Mouse (Mus musculus): Measurements from ENCODE around the gene Nufip1.

Nufip1 gene

DNA sequence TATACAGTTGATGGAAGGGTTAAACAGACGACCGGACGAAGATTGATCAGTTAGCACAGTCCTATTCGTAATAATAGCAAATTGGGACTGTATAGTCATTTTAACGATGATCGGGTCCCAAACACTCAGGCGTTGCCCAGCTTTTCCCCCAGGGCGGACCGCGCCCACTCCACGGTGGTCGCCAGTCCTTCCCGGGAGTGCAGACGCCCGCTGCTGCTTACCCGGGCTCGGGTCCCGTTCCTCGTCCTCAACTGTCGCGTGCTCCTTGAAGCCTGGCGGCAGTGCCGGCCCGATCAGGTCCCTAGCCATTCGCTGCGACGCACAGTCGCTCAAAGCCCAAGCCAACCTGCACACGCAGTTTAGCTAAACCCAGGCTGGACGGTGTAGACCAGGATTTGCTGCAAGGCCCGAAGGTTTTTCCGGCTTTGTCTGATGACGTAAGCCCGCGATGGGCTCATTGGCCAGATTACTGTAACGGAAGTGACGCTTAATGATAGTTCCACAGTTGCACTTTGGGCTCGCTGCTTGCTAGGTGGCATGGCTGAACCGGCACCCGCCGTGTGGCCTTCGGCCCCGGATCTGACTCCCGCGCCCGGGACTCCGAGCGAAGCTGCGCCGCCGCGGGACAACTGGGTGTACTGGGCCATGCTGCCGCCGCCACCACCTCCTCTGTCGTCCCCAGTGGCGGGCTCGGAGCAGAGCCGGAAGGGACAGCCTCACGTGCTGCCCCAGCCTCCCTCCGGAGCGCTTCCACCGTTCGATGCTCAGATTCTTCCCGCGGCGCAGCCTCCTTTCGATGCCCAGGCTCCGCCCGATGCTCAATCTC lies at the start of gene Nufip1, which contains the start of gene Gpalpp1:
Nufip1 (plus strand) TSS at position 496 of the 826 bp plus-strand sequence.
Gpalpp1 (minus strand) TSS at position 365 of the 826 bp plus-strand sequence.
- peak; percentile 92 for DNase-seq (ENCODE audit: low read depth)

DNA sequence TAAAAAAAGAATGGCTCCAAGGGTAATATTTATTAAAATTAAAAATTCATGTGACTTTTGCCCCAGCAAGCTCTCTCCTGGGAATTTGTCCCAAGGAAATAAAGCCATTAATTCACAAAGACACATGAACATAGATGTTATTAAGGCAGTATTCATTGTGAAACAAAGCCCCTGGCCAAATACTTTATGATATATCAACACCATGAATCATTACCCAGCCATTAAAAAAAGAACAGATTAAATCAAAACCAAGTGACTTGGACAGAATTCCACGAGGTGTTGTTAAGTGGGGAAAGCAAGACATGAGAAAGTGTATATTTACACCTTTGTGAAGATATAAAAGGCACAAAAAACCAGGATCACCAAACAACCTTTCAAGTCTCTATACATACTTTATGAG lies 43.5 kb upstream of the Nufip1 start:
- no peak for DNase-seq (ENCODE audit: low read depth)

DNA sequence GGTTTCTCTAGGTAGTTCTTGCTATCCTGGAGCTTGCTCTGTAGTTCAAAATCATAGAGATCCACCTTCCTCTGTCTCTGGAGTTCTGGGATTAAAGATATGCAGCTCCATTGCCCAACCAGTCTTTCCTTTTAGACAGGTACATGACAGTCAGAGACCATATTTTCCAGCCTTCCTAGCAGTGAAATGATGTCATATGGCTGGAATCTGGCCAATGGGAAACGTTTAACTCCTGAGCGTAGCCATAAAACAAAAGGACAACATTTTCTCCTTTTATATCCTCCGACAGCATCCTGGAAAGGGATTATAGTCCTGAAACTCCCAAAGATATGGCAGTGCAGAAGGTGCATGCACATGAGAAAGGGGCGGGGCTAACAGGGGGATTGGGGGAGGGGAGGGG lies 42.4 kb upstream of the Nufip1 start:
- no peak for DNase-seq (ENCODE audit: low read depth)

- DNase-seq (ENCODE audit: low read depth): no peak
Measured at GRCm38 (mm10) chr14:76069296-76069695, 41.4 kb upstream of the Nufip1 start.

DNA sequence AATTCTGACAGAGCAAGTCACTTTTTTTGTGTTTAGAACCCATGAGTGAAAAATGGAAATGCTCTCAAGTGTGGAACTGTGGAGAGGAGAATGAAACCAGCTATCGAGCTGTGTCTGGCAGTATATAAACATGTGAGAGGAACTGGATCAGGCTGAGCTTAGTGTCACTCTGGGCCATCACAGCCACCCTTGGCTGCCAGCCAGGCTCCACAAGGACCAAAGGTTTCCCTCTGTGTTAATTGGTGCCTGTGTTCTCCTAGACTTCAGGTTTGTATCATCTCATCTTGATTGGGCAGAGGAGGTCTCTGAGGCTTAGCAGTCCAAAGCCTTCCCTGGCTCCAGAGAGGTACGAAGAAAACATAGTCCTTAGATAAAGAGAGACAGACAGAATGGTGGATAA lies 38.1 kb upstream of the Nufip1 start:
- no peak for DNase-seq (ENCODE audit: low read depth)

DNA sequence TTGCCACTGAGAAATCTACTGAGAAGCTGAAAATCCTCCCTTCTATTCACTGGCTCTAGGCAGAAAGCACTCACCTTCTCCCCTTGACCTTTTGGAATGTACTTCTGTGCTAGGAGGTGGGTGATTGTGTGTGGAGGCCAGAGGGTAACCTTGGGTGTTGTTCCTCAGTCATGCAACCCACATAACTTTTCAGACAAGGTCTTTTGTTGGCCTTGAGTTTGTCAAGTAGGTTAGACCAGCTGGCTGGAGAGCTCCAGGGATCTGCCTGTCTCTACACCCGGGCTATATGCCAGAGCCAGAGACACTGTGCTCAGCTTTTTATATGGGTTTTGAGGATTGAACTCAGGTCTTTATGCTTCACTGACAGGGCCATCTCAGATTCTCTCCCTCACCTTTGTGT lies 36.5 kb upstream of the Nufip1 start:
- no peak for DNase-seq (ENCODE audit: low read depth)

GRCm38 (mm10) chr14:76075721-76076120 lies 35.0 kb upstream of the Nufip1 start:
- DNase-seq (ENCODE audit: low read depth): no peak

- no peak for DNase-seq (ENCODE audit: low read depth)
Measured at GRCm38 (mm10) chr14:76076602-76077001, 34.1 kb upstream of the Nufip1 start.

DNA sequence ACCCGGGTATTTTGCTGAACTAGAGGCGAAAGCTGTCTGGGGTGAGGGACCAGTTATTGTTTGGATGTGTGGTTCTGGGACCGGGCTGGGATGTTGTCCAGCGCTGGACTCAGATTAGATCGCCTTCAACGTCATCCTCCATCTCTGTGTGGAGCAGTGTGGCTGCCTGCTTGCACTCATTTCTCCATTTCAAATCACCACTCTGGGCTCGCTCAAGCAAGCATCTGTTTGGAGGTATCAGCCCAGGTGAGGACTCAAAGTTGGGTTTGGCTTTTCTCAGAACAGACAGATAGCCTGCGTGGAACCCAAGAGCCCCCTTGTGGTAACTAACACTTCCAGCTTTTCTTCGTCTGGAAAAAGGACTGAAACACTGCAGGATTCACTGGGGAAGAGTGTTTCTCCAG lies 33.6 kb upstream of the Nufip1 start:
- DNase-seq (ENCODE audit: low read depth): no peak

GRCm38 (mm10) chr14:76081451-76081850 lies 29.2 kb upstream of the Nufip1 start:
- DNase-seq (ENCODE audit: low read depth): no peak

DNA sequence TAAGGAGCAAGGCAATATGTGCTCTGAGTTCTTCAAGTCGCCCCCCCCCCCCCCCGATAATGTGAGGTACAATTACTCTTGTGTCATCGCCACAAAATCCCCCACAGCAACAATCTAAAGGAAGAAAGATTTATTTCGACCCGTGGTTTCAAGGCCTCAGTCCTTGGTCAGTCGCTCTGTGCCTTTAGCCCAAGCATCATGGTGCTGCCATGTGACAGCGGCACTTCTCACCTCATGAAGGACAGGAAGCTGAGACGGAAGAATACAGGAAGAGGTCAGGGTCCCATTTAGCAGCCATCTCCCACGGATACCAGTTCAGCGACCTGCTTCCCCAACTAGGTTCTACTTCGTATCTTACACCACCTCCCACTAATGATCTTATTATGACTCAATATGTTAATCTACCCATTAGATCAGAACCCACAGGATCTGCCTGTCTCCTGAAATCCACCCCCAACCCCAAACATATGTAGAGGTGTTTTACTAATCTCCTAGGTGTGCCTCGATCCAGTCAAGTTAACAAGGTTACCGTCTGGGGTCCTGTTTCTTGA lies 28.5 kb upstream of the Nufip1 start:
- no peak for DNase-seq (ENCODE audit: low read depth)

DNA sequence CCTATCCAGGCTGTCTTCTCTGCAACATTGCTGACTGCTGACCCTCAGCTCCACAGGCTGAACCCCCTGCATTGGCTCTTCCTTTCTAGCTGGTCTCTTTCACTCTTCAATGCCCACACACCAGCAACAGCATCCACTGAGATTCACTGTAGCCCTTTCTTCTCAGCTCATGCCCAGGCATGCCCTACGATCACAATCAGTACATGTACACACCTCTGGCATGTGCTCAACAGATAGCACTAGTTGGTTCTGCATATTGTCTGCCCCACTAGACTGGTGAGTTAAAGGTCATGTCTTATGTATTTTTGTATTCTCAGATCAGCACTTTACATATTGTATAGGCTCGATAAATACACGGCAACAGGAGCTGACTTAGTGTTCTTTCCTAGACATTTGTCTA lies 26.5 kb upstream of the Nufip1 start:
- DNase-seq (ENCODE audit: low read depth): no peak

DNA sequence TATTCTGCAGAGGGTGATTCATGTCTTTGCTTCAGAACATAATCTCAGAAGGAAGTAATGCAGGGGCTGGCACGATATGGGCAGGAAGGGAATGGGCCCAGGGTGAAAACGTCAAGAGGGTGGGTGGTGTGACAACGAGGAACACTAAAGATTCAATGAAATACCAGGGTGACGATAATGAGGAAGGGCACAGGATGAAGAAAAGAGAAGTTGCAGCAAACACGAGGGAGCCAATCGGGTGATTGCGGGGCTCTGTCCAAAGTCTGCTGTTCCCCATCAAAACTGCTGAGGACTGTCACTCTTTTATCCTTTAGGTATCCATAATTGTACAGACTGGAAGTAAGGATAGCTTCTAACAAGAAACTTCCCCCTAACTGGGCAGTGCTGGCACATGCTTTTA lies 13.4 kb upstream of the Nufip1 start:
- DNase-seq (ENCODE audit: low read depth): no peak

GRCm38 (mm10) chr14:76097815-76098214 lies 12.9 kb upstream of the Nufip1 start:
- no peak for DNase-seq (ENCODE audit: low read depth)

- DNase-seq (ENCODE audit: low read depth): no peak
Measured at GRCm38 (mm10) chr14:76099543-76099942, 11.1 kb upstream of the Nufip1 start.

- no peak for DNase-seq (ENCODE audit: low read depth)
Measured at GRCm38 (mm10) chr14:76115744-76116143, 5.1 kb downstream of the Nufip1 start.

GRCm38 (mm10) chr14:76118963-76119362 lies 8.3 kb downstream of the Nufip1 start:
- peak; percentile 13 for DNase-seq (ENCODE audit: low read depth)

- no peak for DNase-seq (ENCODE audit: low read depth)
Measured at GRCm38 (mm10) chr14:76120472-76120871, 9.8 kb downstream of the Nufip1 start.

GRCm38 (mm10) chr14:76121901-76122662 lies 11.4 kb downstream of the Nufip1 start:
- DNase-seq (ENCODE audit: low read depth): peak; percentile 29

DNA sequence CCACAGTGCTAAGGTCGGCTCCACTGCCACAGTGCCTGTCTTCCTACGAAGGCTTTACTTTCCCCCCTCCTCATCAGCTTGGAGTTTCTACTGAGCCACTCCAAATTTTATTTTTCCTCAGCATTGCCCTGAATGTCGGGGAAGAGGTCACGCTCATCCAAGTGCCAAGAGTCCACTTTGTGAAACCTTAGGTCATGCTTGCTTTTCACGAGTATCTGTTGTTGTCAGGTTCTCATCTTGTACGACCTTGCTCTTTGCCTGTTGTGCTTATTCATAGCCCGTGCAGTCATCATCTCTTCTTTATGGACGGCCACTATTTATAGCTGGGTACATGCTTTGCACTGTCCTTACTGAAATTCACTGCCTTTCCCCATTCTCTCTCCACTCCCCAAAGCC lies 12.0 kb downstream of the Nufip1 start:
- DNase-seq (ENCODE audit: low read depth): no peak

GRCm38 (mm10) chr14:76127311-76127710 lies 16.6 kb downstream of the Nufip1 start:
- no peak for DNase-seq (ENCODE audit: low read depth)

DNA sequence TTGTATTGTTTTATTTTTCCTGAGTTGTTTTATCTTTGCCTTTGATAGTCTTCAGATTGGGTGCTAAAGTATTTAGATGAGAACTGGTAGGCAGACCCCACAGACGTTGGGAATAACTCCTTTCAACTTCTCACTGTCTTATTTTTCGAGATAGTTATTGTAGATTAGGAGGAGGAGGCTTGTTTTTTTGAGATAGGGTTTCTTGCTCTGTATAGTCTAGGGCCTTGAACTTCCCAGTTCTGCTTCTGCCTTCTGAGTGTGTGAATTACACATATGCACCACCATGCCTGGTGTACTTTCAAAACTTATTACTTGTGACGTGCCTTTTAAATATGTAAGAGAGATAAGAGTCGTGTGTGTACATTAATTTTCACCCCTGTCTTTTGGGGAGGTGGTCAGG lies 17.5 kb downstream of the Nufip1 start:
- no peak for DNase-seq (ENCODE audit: low read depth)

- no peak for DNase-seq (ENCODE audit: low read depth)
Measured at GRCm38 (mm10) chr14:76134975-76135374, 24.3 kb downstream of the Nufip1 start.

Data from c-Kit-positive CD71-positive TER-119-negative erythroid progenitor cells, embryonic 14.5 days (primary cell).